Mouse (Mus musculus) adrenal gland, postnatal 4 days (tissue): ENCODE measurements around the gene Sh3rf1. TPM values are rescaled to one million over a fixed set of nuclear protein-coding genes. Genes with fewer than 3 reads are reported as not detected.
"Not testable (repeated sequence)": the region's sequence is repeated elsewhere in the genome, so short reads cannot be mapped to it uniquely, and the experiment has no call there.

ENCODE experiments used
- DNase-seq, 2 experiments: peaks; one replicate each; pipeline ENCODE4 v3.0.0; 2021 to 2022; ENCODE audit warnings: low spot score in 2 of 2, mixed read lengths in 2 of 2
- total RNA-seq, 2 experiments: library from RNA; stranded (reverse); gene quantifications; 2 replicates each; pipeline ENCODE4 v1.2.3; 2021

Sh3rf1 gene
- total RNA-seq, 2 experiments from 2014 or later, result 14.1 to 20.4 TPM

GRCm38 (mm10) chr8:61404178-61404560 is 180.5 kb downstream of the Sh3rf1 start:
- DNase-seq, result no peak

- no peak for DNase-seq
Observed at GRCm38 (mm10) chr8:61409081-61409480, 185.4 kb downstream of the Sh3rf1 start.

- not testable (repeated sequence) for DNase-seq
Observed at GRCm38 (mm10) chr8:61409712-61410111, 186.0 kb downstream of the Sh3rf1 start.

- DNase-seq, result no peak
Observed at GRCm38 (mm10) chr8:61419521-61419920, 195.8 kb downstream of the Sh3rf1 start.

GRCm38 (mm10) chr8:61420166-61420565 is 196.5 kb downstream of the Sh3rf1 start:
- no peak for DNase-seq

GRCm38 (mm10) chr8:61421606-61422005 is 197.9 kb downstream of the Sh3rf1 start:
- DNase-seq, result no peak

- DNase-seq, result no peak
Observed at GRCm38 (mm10) chr8:61425125-61425524, 201.5 kb downstream of the Sh3rf1 start.

GRCm38 (mm10) chr8:61426072-61426471 is 202.4 kb downstream of the Sh3rf1 start:
- DNase-seq, result no peak

- no peak for DNase-seq
Observed at GRCm38 (mm10) chr8:61426671-61427070, 203.0 kb downstream of the Sh3rf1 start.

GRCm38 (mm10) chr8:61427916-61428681 is 204.4 kb downstream of the Sh3rf1 start:
- DNase-seq, result no peak

- DNase-seq, result no peak
Observed at GRCm38 (mm10) chr8:61428821-61429482, 205.3 kb downstream of the Sh3rf1 start.

- no peak for DNase-seq
Observed at GRCm38 (mm10) chr8:61435481-61435880, 211.8 kb downstream of the Sh3rf1 start.

GRCm38 (mm10) chr8:61436147-61436546 is 212.5 kb downstream of the Sh3rf1 start:
- no peak for DNase-seq

GRCm38 (mm10) chr8:61436586-61437304 is 213.1 kb downstream of the Sh3rf1 start:
- DNase-seq, result no peak

GRCm38 (mm10) chr8:61437305-61437605 is 213.6 kb downstream of the Sh3rf1 start:
- no peak for DNase-seq

- DNase-seq, result no peak
Observed at GRCm38 (mm10) chr8:61442988-61443387, 219.3 kb downstream of the Sh3rf1 start.

- DNase-seq, result no peak
Observed at GRCm38 (mm10) chr8:61444358-61444757, 220.7 kb downstream of the Sh3rf1 start.

Other genes with a start within 250 kb of the Sh3rf1 start
- gene Clcn3, start 240.6 kb upstream of the Sh3rf1 start, total RNA-seq, result 10 to 100 TPM; 44.8 to 50.1 TPM
- 10 to 100 TPM; 23.8 to 25.9 TPM for gene Nek1, start 230.7 kb upstream of the Sh3rf1 start, total RNA-seq